Mouse (Mus musculus) stomach, postnatal 0 days (tissue): ENCODE measurements at regions not wholly inside any gene's neighbourhood (a gene's known extent, or its start where the extent isn't known, plus 50 kb on each side); places are given as distances from the start of the nearest gene placed in this dataset.

Source experiments
- CTCF ChIP-seq: IDR thresholded peaks from 2 replicates; pipeline ENCODE4 v1.5.1; 2016; ENCODE audit warnings: antibody characterized with exemption, low read depth, mild to moderate bottlenecking, moderate library complexity
- EP300 ChIP-seq: optimal IDR thresholded peaks from 2 replicates; pipeline ENCODE3; 2016; ENCODE audit warnings: antibody characterized with exemption

DNA sequence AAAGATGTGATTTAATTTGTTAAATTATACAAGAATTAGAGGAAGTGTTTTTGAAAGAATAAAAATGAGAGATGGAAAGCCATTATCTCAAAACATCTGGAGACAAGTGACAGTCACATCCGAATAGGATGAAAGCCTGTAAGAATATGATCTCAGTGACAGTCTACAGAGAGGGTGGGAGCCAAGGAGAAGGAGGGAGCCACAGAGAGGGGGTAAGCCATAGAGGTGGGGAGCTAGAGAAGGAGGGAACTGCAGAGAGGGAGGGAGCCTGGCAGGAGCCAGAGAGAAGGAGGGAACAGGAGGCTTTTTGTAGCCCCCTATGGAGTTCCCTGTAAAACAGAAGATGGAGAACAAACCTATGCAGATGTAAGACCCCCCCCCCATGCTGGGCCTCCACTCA lies 438.4 kb downstream of the Atp23 start:
- no peak for TF ChIP-seq CTCF
- no peak for TF ChIP-seq EP300
